Mouse (Mus musculus) embryo, embryonic 10 days (tissue): ENCODE results near the gene Sik3.

Experiments used
- DNase-seq: peaks from one replicate; pipeline ENCODE4 v3.0.0-alpha.2; 2015; ENCODE audit warnings: low spot score

The Sik3 gene

GRCm38 (mm10) chr9:46015831-46016230 is 3.2 kb downstream of the Sik3 start:
- DNase-seq = no peak

- DNase-seq = no peak
Observed at GRCm38 (mm10) chr9:46016417-46016816, 3.8 kb downstream of the Sik3 start.

- DNase-seq = no peak
Observed at GRCm38 (mm10) chr9:46018316-46018715, 5.7 kb downstream of the Sik3 start.

- DNase-seq = no peak
Observed at GRCm38 (mm10) chr9:46019975-46020374, 7.4 kb downstream of the Sik3 start.

GRCm38 (mm10) chr9:46023591-46023990 is 11.0 kb downstream of the Sik3 start:
- no peak for DNase-seq

GRCm38 (mm10) chr9:46026058-46026849 is 13.6 kb downstream of the Sik3 start:
- no peak for DNase-seq

GRCm38 (mm10) chr9:46027994-46028393 is 15.4 kb downstream of the Sik3 start:
- DNase-seq = no peak

- no peak for DNase-seq
Observed at GRCm38 (mm10) chr9:46029534-46029933, 16.9 kb downstream of the Sik3 start.

GRCm38 (mm10) chr9:46030184-46030583 is 17.6 kb downstream of the Sik3 start:
- DNase-seq = no peak

- no peak for DNase-seq
Observed at GRCm38 (mm10) chr9:46030968-46031367, 18.3 kb downstream of the Sik3 start.

- no peak for DNase-seq
Observed at GRCm38 (mm10) chr9:46032190-46032589, 19.6 kb downstream of the Sik3 start.

GRCm38 (mm10) chr9:46033058-46033457 is 20.4 kb downstream of the Sik3 start:
- DNase-seq = no peak

GRCm38 (mm10) chr9:46033862-46034261 is 21.2 kb downstream of the Sik3 start:
- no peak for DNase-seq

- DNase-seq = no peak
Observed at GRCm38 (mm10) chr9:46035290-46035871, 22.8 kb downstream of the Sik3 start.

GRCm38 (mm10) chr9:46036881-46037280 is 24.3 kb downstream of the Sik3 start:
- DNase-seq = no peak

GRCm38 (mm10) chr9:46038786-46039185 is 26.2 kb downstream of the Sik3 start:
- DNase-seq = no peak

- DNase-seq = no peak
Observed at GRCm38 (mm10) chr9:46041186-46041585, 28.6 kb downstream of the Sik3 start.

GRCm38 (mm10) chr9:46042387-46042786 is 29.8 kb downstream of the Sik3 start:
- no peak for DNase-seq

- DNase-seq = no peak
Observed at GRCm38 (mm10) chr9:46043626-46044025, 31.0 kb downstream of the Sik3 start.

GRCm38 (mm10) chr9:46046724-46047517 is 34.3 kb downstream of the Sik3 start:
- no peak for DNase-seq

GRCm38 (mm10) chr9:46049525-46049924 is 36.9 kb downstream of the Sik3 start:
- DNase-seq = no peak

GRCm38 (mm10) chr9:46050203-46050602 is 37.6 kb downstream of the Sik3 start:
- DNase-seq = no peak
